Mouse (Mus musculus): ENCODE data around the gene Efl1. TPM values are rescaled to one million over a fixed set of nuclear protein-coding genes. Genes with fewer than 3 reads are reported as not detected.
"Not testable (repeated sequence)": the region's sequence is repeated elsewhere in the genome, so short reads cannot be mapped to it uniquely, and the experiment has no call there.

The Efl1 gene
- polyA plus RNA-seq, 1 experiment from 2014 or later, result 17.3 TPM

DNA sequence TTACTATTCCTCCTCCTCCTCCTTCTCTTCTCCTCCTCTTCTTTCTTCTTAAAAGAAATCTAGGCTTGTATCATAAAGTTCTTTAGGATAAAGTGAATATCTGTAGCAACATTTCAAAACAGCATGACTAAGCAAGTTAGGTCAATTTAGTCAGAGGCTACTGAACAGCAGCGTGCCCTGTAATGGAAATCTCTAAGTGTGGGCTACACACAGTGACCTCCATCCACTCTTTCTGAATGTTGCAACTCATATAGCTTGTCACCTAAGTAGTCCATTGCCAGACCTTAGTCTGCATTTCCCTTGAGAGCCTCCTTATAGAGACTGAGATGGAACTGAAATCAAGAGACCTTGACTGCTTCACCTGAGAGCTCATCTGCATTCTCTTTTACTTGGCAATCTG, 116.5 kb downstream of the Efl1 start:
- no peak overlapping the region for H3K27ac ChIP-seq (ENCODE audit: low read length)
- H3K4me1 ChIP-seq (ENCODE audit: control insufficient read depth, insufficient read depth, low read length), result peaks cover 5% of the 10 kb centered on the region
- H3K36me3 ChIP-seq (ENCODE audit: control insufficient read depth, insufficient read depth, low read length), result peaks cover 16% of the 10 kb centered on the region
- no peak overlapping the region for H3K9ac ChIP-seq (ENCODE audit: low read depth, low read length)
- WGBS, result 81% methylated on average over 1 of the region's 1 CpGs
- H3K4me3 ChIP-seq (ENCODE audit: low read depth, low read length), result no peak overlapping the region
- ATAC-seq, result no peak
- no peak overlapping the region for H3K4me2 ChIP-seq (ENCODE audit: low read length)
- H3K27me3 ChIP-seq (ENCODE audit: control insufficient read depth, insufficient read depth, low read depth, low read length), result no peaks in the 10 kb centered on the region
- no peaks in the 10 kb centered on the region for H3K9me3 ChIP-seq (replicated peaks; ENCODE audit: control insufficient read depth, low read length, poor library complexity, severe bottlenecking)

DNA sequence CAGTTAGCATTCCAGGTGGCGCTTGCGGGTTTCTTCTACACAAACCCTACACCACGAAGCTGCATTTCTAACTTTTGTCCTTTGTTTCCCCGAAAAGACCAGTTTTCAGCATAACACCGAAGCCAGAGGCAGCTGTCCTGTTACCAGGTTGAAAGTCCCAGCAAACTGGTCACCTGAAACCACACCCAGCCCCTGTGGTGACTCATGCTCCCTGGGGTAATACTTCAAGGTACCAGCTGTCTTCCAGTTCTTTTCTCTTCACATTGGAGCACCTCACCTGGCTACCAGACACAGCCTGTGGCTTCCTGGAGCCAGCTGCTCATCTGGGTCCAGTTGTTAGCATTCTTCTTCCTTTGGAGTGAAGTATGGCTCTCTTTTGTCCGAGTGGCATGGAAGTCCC, 118.2 kb downstream of the Efl1 start:
- no peak overlapping the region for H3K4me3 ChIP-seq (ENCODE audit: low read depth, low read length)
- no peaks in the 10 kb centered on the region for H3K9me3 ChIP-seq (replicated peaks; ENCODE audit: control insufficient read depth, low read length, poor library complexity, severe bottlenecking)
- H3K27ac ChIP-seq (ENCODE audit: low read length), result no peak overlapping the region
- no peak for ATAC-seq
- H3K27me3 ChIP-seq (ENCODE audit: control insufficient read depth, insufficient read depth, low read depth, low read length), result no peaks in the 10 kb centered on the region
- H3K4me1 ChIP-seq (ENCODE audit: control insufficient read depth, insufficient read depth, low read length), result peaks cover 12% of the 10 kb centered on the region
- 81% methylated on average over 6 of the region's 6 CpGs for WGBS
- H3K36me3 ChIP-seq (ENCODE audit: control insufficient read depth, insufficient read depth, low read length), result peaks cover 16% of the 10 kb centered on the region
- H3K9ac ChIP-seq (ENCODE audit: low read depth, low read length), result no peak overlapping the region
- no peak overlapping the region for H3K4me2 ChIP-seq (ENCODE audit: low read length)

DNA sequence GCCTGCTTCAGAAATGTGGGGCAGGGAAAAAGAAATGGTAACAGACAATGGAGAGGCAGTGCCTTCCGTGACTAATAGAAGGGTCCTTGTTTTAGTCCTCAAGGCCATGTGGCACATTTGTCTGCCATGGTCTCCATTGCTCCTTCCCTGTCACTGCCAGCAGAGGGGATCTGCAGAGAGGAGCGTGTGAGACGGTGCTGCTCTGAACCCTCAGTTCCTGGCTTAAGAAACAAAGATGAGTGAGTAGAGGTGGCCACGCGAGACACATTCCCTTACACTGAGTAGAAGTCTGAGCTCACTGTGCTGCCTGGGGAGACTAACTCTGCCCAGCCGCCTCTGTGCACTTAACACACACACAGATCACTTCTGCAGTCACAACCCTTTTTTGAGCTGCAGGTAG, 121.8 kb downstream of the Efl1 start:
- WGBS, result 28% methylated on average over 6 of the region's 6 CpGs
- Histone ChIP-seq H3K27me3 (ENCODE audit: control insufficient read depth, insufficient read depth, low read depth, low read length) (no peaks in the 10 kb centered on the region), H3K4me3 (ENCODE audit: low read depth, low read length) (no peak overlapping the region), H3K27ac (ENCODE audit: low read length) (peak overlapping the region; percentile 52), H3K36me3 (ENCODE audit: control insufficient read depth, insufficient read depth, low read length) (no peaks in the 10 kb centered on the region), H3K9ac (ENCODE audit: low read depth, low read length) (peak overlapping the region; percentile 14; the same call in 1 of the 2 replicates), H3K9me3 (replicated peaks; ENCODE audit: control insufficient read depth, low read length, poor library complexity, severe bottlenecking) (no peaks in the 10 kb centered on the region), H3K4me1 (ENCODE audit: control insufficient read depth, insufficient read depth, low read length) (peaks cover 18% of the 10 kb centered on the region), H3K4me2 (ENCODE audit: low read length) (no peak overlapping the region)
- ATAC-seq, result peak; percentile 26; the same call in 1 of the 2 replicates

DNA sequence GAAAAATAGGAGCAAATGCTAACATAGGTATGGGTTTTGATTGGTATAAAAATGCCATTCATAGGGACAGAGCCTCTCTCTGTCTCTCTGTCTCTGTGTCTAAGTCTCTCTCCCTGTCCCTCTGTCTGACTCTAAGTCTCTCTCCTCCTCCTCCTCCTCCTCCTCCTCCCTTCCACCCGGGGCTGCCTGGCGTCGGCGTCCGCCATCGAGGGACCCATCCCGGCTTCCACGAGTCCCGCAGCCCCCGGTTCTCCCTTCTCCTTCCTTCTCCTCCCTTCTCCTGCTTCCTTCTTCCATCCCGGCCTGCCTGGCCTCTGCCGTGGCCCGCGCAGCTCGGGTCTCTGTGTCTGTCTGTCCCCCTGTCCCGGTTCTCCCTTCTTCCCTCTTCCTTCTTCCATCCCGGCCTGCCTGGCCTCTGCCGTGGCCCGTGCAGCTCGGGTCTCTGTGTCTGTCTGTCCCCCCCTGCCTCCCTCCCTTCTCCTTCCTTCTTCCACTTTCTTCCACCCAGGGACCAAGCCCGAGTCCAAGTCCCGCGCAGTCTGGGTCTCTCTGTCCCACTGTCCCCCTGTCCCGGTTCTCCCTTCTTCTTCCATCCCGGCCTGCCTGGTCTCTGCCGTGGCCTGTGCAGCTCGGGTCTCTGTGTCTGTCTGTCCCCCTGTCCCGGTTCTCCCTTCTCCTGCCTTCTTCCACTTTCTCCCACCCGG, 122.7 kb downstream of the Efl1 start:
- H3K4me3 ChIP-seq (ENCODE audit: low read depth, low read length); H3K27me3 ChIP-seq (ENCODE audit: control insufficient read depth, insufficient read depth, low read depth, low read length); H3K36me3 ChIP-seq (ENCODE audit: control insufficient read depth, insufficient read depth, low read length); H3K4me2 ChIP-seq (ENCODE audit: low read length); H3K9me3 ChIP-seq (replicated peaks; ENCODE audit: control insufficient read depth, low read length, poor library complexity, severe bottlenecking): not testable (repeated sequence)
- peaks cover 18% of the 10 kb centered on the region for H3K4me1 ChIP-seq (ENCODE audit: control insufficient read depth, insufficient read depth, low read length)
- H3K27ac ChIP-seq (ENCODE audit: low read length), result peak overlapping the region; percentile 52; the same call in 1 of the 2 replicates
- H3K9ac ChIP-seq (ENCODE audit: low read depth, low read length), result 0 out of 2 replicates have a peak overlapping the region, but pooled peaks have one; percentile 26
- peak; percentile 99 for ATAC-seq
- WGBS, result 77% methylated on average over 27 of the region's 29 CpGs

DNA sequence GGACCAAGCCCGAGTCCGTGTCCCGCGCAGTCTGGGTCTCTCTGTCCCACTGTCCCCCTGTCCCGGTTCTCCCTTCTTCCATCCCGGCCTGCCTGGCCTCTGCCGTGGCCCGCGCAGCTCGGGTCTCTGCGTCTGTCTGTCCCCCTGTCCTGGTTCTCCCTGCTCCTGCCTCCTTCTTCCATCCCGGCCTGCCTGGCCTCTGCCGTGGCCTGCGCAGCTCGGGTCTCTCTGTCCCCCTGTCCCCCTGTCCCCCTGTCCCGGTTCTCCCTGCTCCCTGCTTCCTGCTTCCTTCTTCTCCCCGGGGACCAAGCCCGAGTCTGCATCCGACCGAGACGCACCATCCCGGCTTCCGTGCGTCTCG, 123.2 kb downstream of the Efl1 start:
- peak; percentile 41; the same call in 1 of the 2 replicates for ATAC-seq
- 80% methylated on average over 25 of the region's 25 CpGs for WGBS
- H3K36me3 ChIP-seq (ENCODE audit: control insufficient read depth, insufficient read depth, low read length); H3K27ac ChIP-seq (ENCODE audit: low read length); H3K4me2 ChIP-seq (ENCODE audit: low read length); H3K9ac ChIP-seq (ENCODE audit: low read depth, low read length); H3K27me3 ChIP-seq (ENCODE audit: control insufficient read depth, insufficient read depth, low read depth, low read length); H3K9me3 ChIP-seq (replicated peaks; ENCODE audit: control insufficient read depth, low read length, poor library complexity, severe bottlenecking); H3K4me3 ChIP-seq (ENCODE audit: low read depth, low read length): not testable (repeated sequence)
- peaks cover 18% of the 10 kb centered on the region for H3K4me1 ChIP-seq (ENCODE audit: control insufficient read depth, insufficient read depth, low read length)

DNA sequence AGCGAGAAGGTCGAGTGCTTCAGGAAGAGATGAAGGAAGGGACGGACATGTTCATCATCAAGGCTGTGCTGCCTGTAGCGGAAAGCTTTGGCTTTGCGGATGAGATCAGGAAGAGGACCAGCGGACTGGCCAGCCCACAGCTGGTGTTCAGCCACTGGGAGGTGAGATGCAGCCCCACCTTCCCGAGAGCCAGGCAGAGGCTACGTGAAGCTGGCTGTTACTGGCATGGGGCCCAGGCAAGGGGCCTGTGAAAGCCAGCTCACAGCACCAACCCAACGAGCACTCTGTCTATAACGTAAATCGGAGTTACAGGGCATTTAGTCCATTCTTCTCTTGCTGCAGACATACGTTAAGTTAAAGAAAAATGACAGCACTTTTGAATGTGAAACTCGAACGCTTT, 124.1 kb downstream of the Efl1 start:
- WGBS, result 39% methylated on average over 14 of the region's 14 CpGs
- Histone ChIP-seq H3K4me3 (ENCODE audit: low read depth, low read length) (no peak overlapping the region), H3K27ac (ENCODE audit: low read length) (0 out of 2 replicates have a peak overlapping the region, but pooled peaks have one; percentile 22), H3K9me3 (replicated peaks; ENCODE audit: control insufficient read depth, low read length, poor library complexity, severe bottlenecking) (no peaks in the 10 kb centered on the region), H3K27me3 (ENCODE audit: control insufficient read depth, insufficient read depth, low read depth, low read length) (no peaks in the 10 kb centered on the region), H3K9ac (ENCODE audit: low read depth, low read length) (no peak overlapping the region), H3K4me1 (ENCODE audit: control insufficient read depth, insufficient read depth, low read length) (peaks cover 18% of the 10 kb centered on the region), H3K4me2 (ENCODE audit: low read length) (no peak overlapping the region), H3K36me3 (ENCODE audit: control insufficient read depth, insufficient read depth, low read length) (no peaks in the 10 kb centered on the region)
- ATAC-seq, result no peak

DNA sequence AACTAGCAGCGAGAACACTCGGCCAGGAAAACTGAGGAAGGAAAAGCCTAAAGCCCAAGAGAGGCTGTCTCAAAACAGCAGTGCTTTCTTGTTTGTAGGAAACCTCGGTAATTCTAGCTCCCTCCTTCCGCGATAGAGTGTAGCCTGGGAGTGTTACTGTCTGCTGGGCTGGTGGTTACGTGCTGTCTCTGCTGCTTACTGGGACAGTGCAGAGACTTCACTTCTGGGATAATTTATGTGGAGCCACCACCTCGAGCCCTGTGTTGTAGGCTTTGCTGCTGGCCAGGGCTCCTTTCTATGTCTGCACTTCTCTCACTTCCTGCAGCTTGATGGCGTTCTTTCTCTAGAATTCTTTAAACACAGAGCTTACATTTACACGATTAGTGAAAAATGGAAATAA, 124.7 kb downstream of the Efl1 start:
- no peak overlapping the region for H3K27ac ChIP-seq (ENCODE audit: low read length)
- no peak for ATAC-seq
- H3K9ac ChIP-seq (ENCODE audit: low read depth, low read length), result no peak overlapping the region
- H3K4me3 ChIP-seq (ENCODE audit: low read depth, low read length), result no peak overlapping the region
- H3K4me1 ChIP-seq (ENCODE audit: control insufficient read depth, insufficient read depth, low read length), result peaks cover 18% of the 10 kb centered on the region
- WGBS, result 61% methylated on average over 9 of the region's 9 CpGs
- H3K9me3 ChIP-seq (replicated peaks; ENCODE audit: control insufficient read depth, low read length, poor library complexity, severe bottlenecking), result no peaks in the 10 kb centered on the region
- no peaks in the 10 kb centered on the region for H3K27me3 ChIP-seq (ENCODE audit: control insufficient read depth, insufficient read depth, low read depth, low read length)
- no peak overlapping the region for H3K4me2 ChIP-seq (ENCODE audit: low read length)
- no peaks in the 10 kb centered on the region for H3K36me3 ChIP-seq (ENCODE audit: control insufficient read depth, insufficient read depth, low read length)

DNA sequence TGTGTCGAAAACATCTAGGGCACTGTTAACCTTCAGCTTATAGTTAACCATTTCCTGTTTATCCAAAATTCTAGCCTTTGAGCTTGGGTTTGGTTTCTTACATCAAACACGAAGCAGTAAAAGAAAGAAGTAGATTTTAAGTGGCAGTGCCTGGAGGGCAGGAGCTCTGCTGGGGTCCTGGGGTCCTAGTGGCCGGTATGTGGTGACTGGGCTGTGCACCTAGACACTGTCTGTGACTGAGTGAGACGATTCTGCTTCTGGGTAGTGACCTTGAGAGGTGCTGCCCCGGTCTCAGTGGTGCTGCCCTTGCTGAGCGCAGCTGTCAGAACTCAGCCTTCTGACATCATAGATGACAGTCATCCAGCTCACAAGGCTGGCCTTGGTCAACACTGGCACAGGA, 125.5 kb downstream of the Efl1 start:
- H3K36me3 ChIP-seq (ENCODE audit: control insufficient read depth, insufficient read depth, low read length), result no peaks in the 10 kb centered on the region
- H3K27ac ChIP-seq (ENCODE audit: low read length), result no peak overlapping the region
- peaks cover 18% of the 10 kb centered on the region for H3K4me1 ChIP-seq (ENCODE audit: control insufficient read depth, insufficient read depth, low read length)
- no peak overlapping the region for H3K9ac ChIP-seq (ENCODE audit: low read depth, low read length)
- H3K4me3 ChIP-seq (ENCODE audit: low read depth, low read length), result no peak overlapping the region
- H3K27me3 ChIP-seq (ENCODE audit: control insufficient read depth, insufficient read depth, low read depth, low read length), result no peaks in the 10 kb centered on the region
- no peak for ATAC-seq
- 83% methylated on average over 6 of the region's 6 CpGs for WGBS
- no peak overlapping the region for H3K4me2 ChIP-seq (ENCODE audit: low read length)
- H3K9me3 ChIP-seq (replicated peaks; ENCODE audit: control insufficient read depth, low read length, poor library complexity, severe bottlenecking), result no peaks in the 10 kb centered on the region

DNA sequence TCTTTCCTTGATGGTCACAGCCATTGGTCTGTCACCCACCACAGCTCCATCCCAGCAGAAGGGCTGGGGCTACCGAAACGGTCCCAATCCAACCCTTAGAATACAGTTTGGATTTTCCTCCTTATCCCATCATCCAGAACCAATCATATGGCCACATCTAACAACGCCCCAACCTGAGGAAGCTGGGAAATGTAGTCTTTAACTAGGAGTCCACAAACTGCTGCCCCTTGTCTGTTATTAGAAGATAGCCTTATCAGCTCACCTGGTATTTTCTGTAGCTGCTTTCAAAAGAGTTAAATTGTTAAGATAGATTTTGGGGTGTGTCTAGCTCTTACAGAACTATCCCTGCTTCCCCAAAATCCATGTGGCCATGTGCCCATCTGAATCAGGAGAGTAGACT, 126.7 kb downstream of the Efl1 start:
- Histone ChIP-seq H3K9me3 (replicated peaks; ENCODE audit: control insufficient read depth, low read length, poor library complexity, severe bottlenecking) (no peaks in the 10 kb centered on the region), H3K27ac (ENCODE audit: low read length) (no peak overlapping the region), H3K4me1 (ENCODE audit: control insufficient read depth, insufficient read depth, low read length) (peaks cover 11% of the 10 kb centered on the region), H3K4me2 (ENCODE audit: low read length) (no peak overlapping the region), H3K27me3 (ENCODE audit: control insufficient read depth, insufficient read depth, low read depth, low read length) (no peaks in the 10 kb centered on the region), H3K9ac (ENCODE audit: low read depth, low read length) (no peak overlapping the region), H3K4me3 (ENCODE audit: low read depth, low read length) (no peak overlapping the region), H3K36me3 (ENCODE audit: control insufficient read depth, insufficient read depth, low read length) (no peaks in the 10 kb centered on the region)
- WGBS, result 92% methylated on average over 3 of the region's 3 CpGs
- ATAC-seq, result no peak
